Mouse (Mus musculus) embryonic facial prominence, embryonic 13.5 days (tissue): ENCODE results near the gene Tarsl2. TPM values are rescaled to one million over a fixed set of nuclear protein-coding genes. Genes with fewer than 3 reads are reported as not detected.

ENCODE experiments used
- ATAC-seq: fragments of 200-750 bp; cut with Nextera tagmentation; 2 replicates; pipeline ENCODE4 v1.8.0; 2017; ENCODE audit warnings: low read depth; ENCODE audit not compliant: insufficient number of reproducible peaks, insufficient read depth, low FRiP score, low TSS enrichment
- H3K27ac ChIP-seq: fragments of 300-500 bp; sonication (generic); 2 replicates; pipeline ENCODE4 v1.5.1; 2015; ENCODE audit warnings: moderate library complexity, mild to moderate bottlenecking, inconsistent platforms
- H3K27me3 ChIP-seq: fragments of 300-500 bp; sonication (generic); 2 replicates; pipeline ENCODE4 v1.6.1; 2015; ENCODE audit warnings: mild to moderate bottlenecking, inconsistent platforms
- H3K36me3 ChIP-seq: fragments of 300-500 bp; sonication (generic); 2 replicates; pipeline ENCODE4 v1.6.1; 2015; ENCODE audit warnings: mild to moderate bottlenecking, inconsistent platforms
- H3K4me1 ChIP-seq: fragments of 300-500 bp; sonication (generic); 2 replicates; pipeline ENCODE4 v1.6.1; 2015; ENCODE audit warnings: inconsistent platforms
- H3K4me2 ChIP-seq: fragments of 300-500 bp; sonication (generic); 2 replicates; pipeline ENCODE4 v1.6.1; 2015; ENCODE audit warnings: moderate library complexity, mild to moderate bottlenecking, inconsistent platforms
- H3K4me3 ChIP-seq: fragments of 300-500 bp; sonication (generic); 2 replicates; pipeline ENCODE4 v1.5.1; 2015; ENCODE audit warnings: mild to moderate bottlenecking, inconsistent platforms
- H3K9ac ChIP-seq: fragments of 300-500 bp; sonication (generic); 2 replicates; pipeline ENCODE4 v1.6.1; 2015; ENCODE audit warnings: mild to moderate bottlenecking, inconsistent platforms
- H3K9me3 ChIP-seq: fragments of 300-500 bp; sonication (generic); 2 replicates; pipeline ENCODE4 v1.6.1; 2016; ENCODE audit warnings: inconsistent platforms
- WGBS: fragments of 180-500 bp; shearing (Covaris S2); methylation state at CpG from one replicate; pipeline ENCODE4 v1.1.7; 2015; ENCODE audit warnings: mixed read lengths; 5-methylcytosine and 5-hydroxymethylcytosine counted together
- polyA plus RNA-seq: library from polyadenylated mRNA; unstranded; fragments of >200 nt; fragmentation: Nextera tagmentation; extraction: Ambion mirVana; gene quantifications from 2 replicates; pipeline ENCODE4 v1.2.1, GENCODE M21; 2015

The Tarsl2 gene
- polyA plus RNA-seq, 1 experiment from 2014 or later = 9.1 TPM

DNA sequence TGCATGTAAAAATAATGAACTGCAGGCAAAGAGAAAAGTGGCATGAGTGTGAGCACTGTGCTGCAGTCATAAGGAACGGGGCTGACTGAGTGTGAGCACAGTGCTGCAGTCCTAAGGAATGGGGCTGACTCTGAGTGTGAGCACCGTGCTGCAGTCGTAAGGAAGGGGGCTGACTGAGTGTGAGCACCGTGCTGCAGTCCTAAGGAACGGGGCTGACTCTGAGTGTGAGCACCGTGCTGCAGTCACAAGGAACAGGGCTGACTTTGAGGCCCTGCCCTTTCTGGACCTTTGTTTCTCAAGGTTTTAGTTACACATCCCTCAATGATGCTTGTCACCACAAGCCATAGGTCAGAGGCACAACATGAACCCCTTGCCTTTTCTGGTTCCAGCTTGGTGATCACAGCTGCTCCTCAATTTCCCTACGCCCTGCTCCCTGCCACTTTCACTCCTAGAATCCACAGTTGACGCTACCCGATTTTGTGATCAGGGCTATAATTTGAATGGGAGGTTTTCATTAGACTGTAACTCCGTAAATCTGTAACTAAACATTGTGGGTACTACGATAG, 18.6 kb downstream of the Tarsl2 start:
- WGBS = 79% methylated on average over 11 of the region's 11 CpGs
- no peak for ATAC-seq
- H3K27me3 ChIP-seq = no peaks in the 10 kb centered on the region
- H3K36me3 ChIP-seq = peaks cover 21% of the 10 kb centered on the region
- no peak overlapping the region for H3K4me3 ChIP-seq
- H3K4me2 ChIP-seq = no peak overlapping the region
- H3K27ac ChIP-seq = no peak overlapping the region
- no peak overlapping the region for H3K9ac ChIP-seq
- no peaks in the 10 kb centered on the region for H3K9me3 ChIP-seq
- H3K4me1 ChIP-seq = no peaks in the 10 kb centered on the region

DNA sequence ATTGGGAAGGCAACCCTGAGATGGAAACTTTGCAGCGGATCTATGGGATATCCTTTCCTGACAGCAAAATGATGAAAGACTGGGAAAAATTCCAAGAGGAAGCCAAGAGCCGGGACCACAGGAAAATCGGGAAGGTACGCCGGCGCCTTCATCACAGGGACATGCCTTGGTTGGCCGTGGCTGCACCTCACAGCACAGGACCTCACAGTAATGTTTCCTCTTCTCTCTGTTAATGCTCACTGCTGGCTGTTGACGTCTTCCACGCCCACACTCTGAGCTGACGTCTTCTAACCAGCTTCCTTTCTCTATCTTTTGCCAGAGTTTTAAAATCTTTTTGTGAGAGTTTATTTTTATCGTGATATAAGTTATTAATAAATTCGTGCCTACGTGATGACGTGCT, 19.2 kb downstream of the Tarsl2 start:
- Histone ChIP-seq H3K36me3 (peaks cover 17% of the 10 kb centered on the region), H3K9ac (no peak overlapping the region), H3K4me2 (no peak overlapping the region), H3K9me3 (no peaks in the 10 kb centered on the region), H3K27ac (no peak overlapping the region), H3K4me1 (no peaks in the 10 kb centered on the region), H3K4me3 (no peak overlapping the region), H3K27me3 (no peaks in the 10 kb centered on the region)
- 86% methylated on average over 14 of the region's 14 CpGs for WGBS
- no peak for ATAC-seq

DNA sequence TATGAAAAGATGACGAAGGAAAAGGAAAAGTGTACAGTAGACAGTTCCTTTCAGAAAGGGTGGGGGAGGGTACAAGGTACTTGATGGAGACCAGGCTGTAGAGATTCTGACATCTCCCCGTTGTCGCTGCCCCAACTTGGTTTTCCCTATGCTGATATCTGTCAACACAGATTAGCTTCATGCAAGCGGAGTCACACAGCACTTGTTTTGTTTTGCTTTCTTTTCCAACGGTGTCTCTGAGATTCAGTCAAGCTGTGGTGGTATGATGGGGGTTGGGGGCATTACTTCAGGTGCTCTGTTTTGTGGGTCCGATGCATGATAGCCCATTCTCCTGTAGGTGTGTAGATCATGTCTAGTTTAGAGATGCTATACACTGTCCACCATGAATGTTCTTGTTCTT, 22.8 kb downstream of the Tarsl2 start:
- H3K9ac ChIP-seq = no peak overlapping the region
- H3K4me2 ChIP-seq = no peak overlapping the region
- no peak for ATAC-seq
- no peaks in the 10 kb centered on the region for H3K4me1 ChIP-seq
- no peaks in the 10 kb centered on the region for H3K9me3 ChIP-seq
- H3K4me3 ChIP-seq = no peak overlapping the region
- no peak overlapping the region for H3K27ac ChIP-seq
- no peaks in the 10 kb centered on the region for H3K27me3 ChIP-seq
- WGBS = 84% methylated on average over 6 of the region's 6 CpGs
- peaks cover 21% of the 10 kb centered on the region for H3K36me3 ChIP-seq

DNA sequence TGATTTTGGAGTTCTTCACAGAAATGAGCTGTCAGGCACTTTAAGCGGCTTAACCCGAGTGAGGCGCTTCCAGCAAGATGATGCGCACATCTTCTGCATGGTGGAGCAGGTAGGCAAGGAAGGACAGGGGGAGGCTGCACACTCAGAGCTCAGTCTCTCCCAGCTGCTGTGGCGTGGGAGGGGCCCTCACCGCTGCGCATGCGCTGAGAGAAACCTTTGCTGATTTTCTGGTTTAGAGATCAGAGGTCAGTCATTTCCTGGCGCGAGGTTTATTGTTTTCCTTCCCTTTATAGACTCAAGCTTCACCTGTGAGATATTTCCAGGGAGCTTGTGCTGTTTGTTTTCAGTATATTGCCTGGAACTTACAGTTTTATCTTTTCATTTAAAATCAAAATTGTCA, 33.4 kb downstream of the Tarsl2 start:
- WGBS = 75% methylated on average over 10 of the region's 10 CpGs
- no peaks in the 10 kb centered on the region for H3K27me3 ChIP-seq

DNA sequence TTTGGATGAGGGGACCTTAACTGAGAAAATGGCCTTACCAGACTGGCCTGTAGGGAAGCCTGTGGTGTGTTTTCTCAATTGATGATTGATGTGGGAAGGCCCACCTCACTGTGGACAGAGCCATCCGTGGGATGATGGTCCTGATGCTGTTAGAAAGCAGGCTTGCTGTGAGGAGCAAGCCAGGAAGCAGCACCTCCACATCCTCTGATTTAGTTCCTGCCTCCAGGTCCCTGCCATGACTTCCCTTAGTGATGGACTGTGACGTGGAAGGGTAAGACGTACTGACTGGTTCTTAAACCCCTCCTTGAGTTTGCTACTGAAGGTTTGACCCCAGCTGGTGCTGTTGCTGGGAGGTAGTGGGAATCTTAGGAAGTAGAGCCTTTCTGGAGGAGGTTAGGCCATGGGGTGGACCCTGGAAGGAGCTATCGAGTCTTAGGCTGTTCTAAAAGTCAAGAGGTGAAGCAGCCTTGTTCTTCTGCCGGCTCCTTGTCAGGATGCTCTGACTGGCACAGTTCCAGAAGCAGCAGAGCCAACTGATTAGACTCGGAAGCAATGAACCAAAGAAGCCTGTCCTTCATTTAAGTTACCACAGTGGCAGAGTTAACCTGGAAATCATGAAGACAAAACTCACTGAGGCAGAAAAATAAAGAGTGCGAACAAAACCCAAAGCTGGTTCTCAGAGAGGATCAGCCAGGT, 34.4 kb downstream of the Tarsl2 start:
- no peak overlapping the region for H3K4me2 ChIP-seq
- H3K4me1 ChIP-seq = no peaks in the 10 kb centered on the region
- H3K9ac ChIP-seq = no peak overlapping the region
- 75% methylated on average over 7 of the region's 7 CpGs for WGBS
- H3K27ac ChIP-seq = no peak overlapping the region
- no peaks in the 10 kb centered on the region for H3K27me3 ChIP-seq
- H3K4me3 ChIP-seq = no peak overlapping the region
- no peak for ATAC-seq
- peaks cover 15% of the 10 kb centered on the region; the same call in 1 of the 2 replicates for H3K36me3 ChIP-seq
- H3K9me3 ChIP-seq = no peaks in the 10 kb centered on the region

More for the DNA sequence above, 33.4 kb downstream of the Tarsl2 start:
- H3K4me3 ChIP-seq = no peak overlapping the region
- no peaks in the 10 kb centered on the region for H3K4me1 ChIP-seq
- no peaks in the 10 kb centered on the region for H3K9me3 ChIP-seq
- H3K4me2 ChIP-seq = no peak overlapping the region
- H3K36me3 ChIP-seq = peaks cover 15% of the 10 kb centered on the region; the same call in 1 of the 2 replicates
- H3K27ac ChIP-seq = no peak overlapping the region
- no peak for ATAC-seq
- H3K9ac ChIP-seq = no peak overlapping the region

DNA sequence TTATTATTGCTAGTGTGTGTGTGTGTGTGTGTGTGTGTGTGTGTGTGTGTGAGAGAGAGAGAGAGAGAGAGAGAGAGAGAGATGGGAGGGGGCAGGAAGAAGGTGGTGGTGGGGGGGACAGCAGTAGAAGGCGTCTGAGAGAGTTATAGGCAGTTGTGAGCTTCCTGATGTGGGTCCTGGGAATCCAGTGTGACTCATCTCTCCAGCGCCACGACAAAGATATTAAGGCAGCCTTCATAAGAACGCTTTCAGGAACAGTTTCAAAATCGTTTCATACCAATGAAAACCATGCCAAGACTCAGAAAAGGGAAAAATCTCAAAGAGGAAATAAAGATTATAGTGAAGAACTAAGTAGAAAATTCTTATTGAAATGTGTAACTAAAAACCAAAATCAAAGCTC, 36.5 kb downstream of the Tarsl2 start:
- H3K4me1 ChIP-seq = no peaks in the 10 kb centered on the region
- no peaks in the 10 kb centered on the region for H3K9me3 ChIP-seq
- H3K36me3 ChIP-seq = 0 out of 2 replicates have a peak, but pooled peaks cover 11% of the 10 kb centered on the region
- no peak for ATAC-seq
- 57% methylated on average over 5 of the region's 5 CpGs for WGBS
- no peaks in the 10 kb centered on the region for H3K27me3 ChIP-seq
- no peak overlapping the region for H3K27ac ChIP-seq
- no peak overlapping the region for H3K4me3 ChIP-seq
- H3K9ac ChIP-seq = no peak overlapping the region
- no peak overlapping the region for H3K4me2 ChIP-seq

DNA sequence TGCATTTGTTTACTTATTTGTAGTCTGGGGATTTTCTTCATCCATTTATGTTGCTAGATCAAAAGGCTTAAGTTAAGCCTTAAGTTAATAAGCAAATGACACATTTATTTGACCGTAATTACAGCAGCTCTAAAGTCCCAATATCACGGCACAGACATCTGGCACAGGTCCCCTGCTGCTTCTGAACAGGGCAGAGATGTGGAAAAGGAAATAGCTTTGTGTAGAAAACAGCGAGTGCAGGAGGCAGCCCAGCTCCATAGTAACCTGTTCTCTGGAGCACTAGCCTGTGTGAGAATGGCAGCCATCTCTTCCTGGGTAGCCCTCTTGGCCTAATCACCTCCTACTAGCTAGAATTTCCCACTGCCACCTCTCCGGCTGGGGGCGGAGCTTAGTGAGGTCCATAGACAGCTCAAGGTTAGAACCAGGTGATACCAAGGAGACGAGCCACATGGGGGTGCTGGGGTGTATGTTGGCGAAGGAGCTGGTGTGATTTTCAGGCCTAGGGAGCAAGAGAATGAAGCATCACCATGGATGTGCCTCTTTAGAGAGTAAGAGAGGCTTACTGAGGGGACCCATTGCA, 39.6 kb downstream of the Tarsl2 start:
- H3K27me3 ChIP-seq = no peaks in the 10 kb centered on the region
- ATAC-seq = no peak
- no peak overlapping the region for H3K4me2 ChIP-seq
- H3K9me3 ChIP-seq = no peaks in the 10 kb centered on the region
- H3K9ac ChIP-seq = no peak overlapping the region
- 59% methylated on average over 7 of the region's 7 CpGs for WGBS
- no peak overlapping the region for H3K4me3 ChIP-seq
- H3K27ac ChIP-seq = no peak overlapping the region
- peaks cover 15% of the 10 kb centered on the region for H3K36me3 ChIP-seq
- no peaks in the 10 kb centered on the region for H3K4me1 ChIP-seq

DNA sequence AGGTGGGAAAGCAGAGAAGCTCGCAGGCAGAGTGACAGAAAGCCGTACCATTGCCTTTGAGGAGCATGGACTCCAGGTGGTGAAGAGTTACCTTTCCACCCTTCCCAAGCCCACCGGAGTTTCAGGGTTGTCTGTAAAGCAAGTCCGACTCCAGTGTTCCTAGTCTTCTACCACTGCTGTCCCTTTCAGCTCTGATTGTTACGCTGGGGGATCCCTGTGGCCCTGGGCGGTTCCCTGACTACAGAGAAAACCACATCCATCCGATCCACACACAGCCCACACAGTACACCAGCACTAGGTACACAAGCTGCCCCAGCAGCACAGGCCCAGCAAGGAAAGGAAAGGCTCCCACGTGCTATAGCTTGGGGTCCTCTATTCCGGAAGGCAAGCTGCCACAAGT, 42.0 kb downstream of the Tarsl2 start:
- Histone ChIP-seq H3K4me3 (no peak overlapping the region), H3K27ac (no peak overlapping the region), H3K9me3 (no peaks in the 10 kb centered on the region), H3K27me3 (no peaks in the 10 kb centered on the region), H3K4me1 (no peaks in the 10 kb centered on the region), H3K9ac (no peak overlapping the region), H3K36me3 (peaks cover 15% of the 10 kb centered on the region), H3K4me2 (no peak overlapping the region)
- ATAC-seq = no peak
- WGBS = 83% methylated on average over 9 of the region's 9 CpGs

DNA sequence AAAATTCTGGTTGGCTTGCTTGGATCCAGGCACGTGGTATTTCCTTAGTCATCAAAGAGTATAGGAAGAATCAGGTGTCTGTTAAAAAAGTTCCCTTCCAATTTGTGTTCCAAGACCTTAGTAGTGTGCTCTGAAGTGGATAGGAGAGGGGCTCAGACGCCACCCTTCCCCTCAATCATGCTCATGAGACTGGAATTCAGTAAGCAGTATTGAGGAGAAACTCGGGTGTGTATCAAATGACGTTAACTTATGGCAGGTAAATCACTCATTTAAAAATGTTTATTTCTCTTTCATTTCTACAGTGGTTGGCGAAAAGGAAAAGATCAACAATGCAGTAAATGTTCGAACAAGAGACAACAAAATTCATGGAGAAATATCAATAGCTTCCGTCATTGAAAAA, 46.2 kb downstream of the Tarsl2 start, which contains the start of gene Tm2d3:
TSS of gene Tm2d3 (plus strand) at position 301 of the 400 bp plus-strand sequence.
- Histone ChIP-seq H3K9ac (no peak within 1 kb of the TSS), H3K4me2 (no peak within 1 kb of the TSS), H3K36me3 (peaks cover 19% of the 10 kb centered on the region), H3K9me3 (no peaks in the 10 kb centered on the region), H3K27ac (no peak within 1 kb of the TSS), H3K27me3 (no peaks in the 10 kb centered on the region), H3K4me1 (peaks cover 20% of the 10 kb centered on the region), H3K4me3 (no peak within 1 kb of the TSS)
- 84% methylated on average over 7 of the region's 7 CpGs for WGBS
- ATAC-seq = no peak

DNA sequence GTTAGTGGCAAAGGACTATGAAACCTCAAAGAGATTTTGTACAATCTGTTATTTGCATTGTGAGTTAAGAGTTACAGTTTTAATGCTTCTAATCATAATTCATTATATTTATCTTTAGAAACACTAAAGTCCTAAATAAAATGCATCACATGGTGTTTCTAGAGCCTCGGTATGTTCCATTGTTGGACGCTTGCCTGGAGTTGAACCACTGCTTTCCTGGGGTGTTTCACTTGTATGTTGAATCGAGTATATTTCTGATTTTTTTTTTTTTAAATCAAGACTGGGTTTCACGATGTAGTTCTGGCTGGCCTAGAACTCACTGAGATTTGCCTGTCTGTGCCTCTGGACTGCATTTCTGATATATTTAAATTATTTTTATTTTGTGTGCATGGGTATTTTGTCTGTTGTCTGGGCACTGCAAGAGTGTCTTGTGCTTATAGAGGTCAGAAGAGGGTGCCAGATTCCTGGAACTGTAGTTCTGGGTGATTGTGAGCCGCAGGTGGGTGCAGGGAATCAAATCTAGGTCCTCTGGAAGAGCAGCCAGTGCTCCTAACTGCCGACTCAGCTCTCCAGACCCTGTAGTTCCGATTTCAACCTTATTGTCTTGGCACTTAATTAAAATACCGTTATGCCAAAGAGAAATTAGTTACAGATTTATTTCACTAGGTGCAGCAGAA, 47.4 kb downstream of the Tarsl2 start:
- peaks cover 23% of the 10 kb centered on the region for H3K36me3 ChIP-seq
- peaks cover 20% of the 10 kb centered on the region for H3K4me1 ChIP-seq
- H3K4me3 ChIP-seq = no peak overlapping the region
- no peak overlapping the region for H3K27ac ChIP-seq
- no peaks in the 10 kb centered on the region for H3K27me3 ChIP-seq
- no peak for ATAC-seq
- H3K9me3 ChIP-seq = no peaks in the 10 kb centered on the region
- 71% methylated on average over 8 of the region's 8 CpGs for WGBS
- H3K4me2 ChIP-seq = no peak overlapping the region; the same call in 1 of the 2 replicates
- H3K9ac ChIP-seq = no peak overlapping the region

DNA sequence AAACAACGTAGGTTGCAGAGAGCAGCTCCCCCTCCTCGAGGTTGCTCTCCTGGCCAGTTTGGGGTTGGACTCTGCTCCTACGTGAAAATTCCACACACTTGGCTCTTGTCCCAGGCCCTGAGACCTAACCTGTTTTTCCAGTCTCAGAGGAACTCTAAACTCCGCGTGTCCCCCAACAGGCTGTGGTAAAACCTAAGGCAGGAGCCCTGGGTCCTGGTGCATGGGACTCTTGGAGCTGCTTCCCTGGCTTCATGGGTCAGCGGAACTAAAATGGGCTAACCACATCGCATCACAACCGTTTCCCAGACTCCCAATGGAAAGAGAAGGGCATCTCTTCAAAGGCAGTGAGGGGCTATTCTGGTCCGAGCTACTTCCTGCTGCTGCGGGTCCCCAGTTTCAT, 48.2 kb downstream of the Tarsl2 start:
- H3K4me3 ChIP-seq = peak overlapping the region; percentile 80
- H3K27ac ChIP-seq = peak overlapping the region; percentile 84
- WGBS = under 1% methylated on average over 10 of the region's 10 CpGs
- peaks cover 20% of the 10 kb centered on the region for H3K4me1 ChIP-seq
- peak; percentile 70; the same call in 1 of the 2 replicates for ATAC-seq
- H3K27me3 ChIP-seq = no peaks in the 10 kb centered on the region
- peak overlapping the region; percentile 83 for H3K9ac ChIP-seq
- H3K36me3 ChIP-seq = peaks cover 27% of the 10 kb centered on the region
- peak overlapping the region; percentile 77 for H3K4me2 ChIP-seq
- no peaks in the 10 kb centered on the region for H3K9me3 ChIP-seq
